Mouse (Mus musculus): Measurements from ENCODE around the gene Tdrd5. TPM values are rescaled to one million over a fixed set of nuclear protein-coding genes. Genes with fewer than 3 reads are reported as not detected.
A peak's percentile ranks its signal among the peaks of the same experiment; 100 is the strongest.

Tdrd5 gene
- total and polyA plus RNA-seq, 3 experiments: 3.4 to 4.1 TPM; not detected in 1

- Histone ChIP-seq H3K79me2 (ENCODE audit: control insufficient read depth, insufficient read depth, low read length, poor library complexity) (no peaks in the 10 kb centered on the region), H3K4me3 (ENCODE audit: control insufficient read depth in 1 of 2, insufficient read depth in 1 of 2, low read depth in 2 of 2, low read length in 2 of 2) (peak overlapping the region; percentile 22 to 49), H3K27ac (ENCODE audit: control insufficient read depth, low read depth, low read length) (peak overlapping the region; percentile 91), H3K9me3 (replicated peaks; ENCODE audit: insufficient read depth, low read length) (no peaks in the 10 kb centered on the region), H3K27me3 (ENCODE audit: control insufficient read depth in 1 of 2, insufficient read depth in 2 of 2, low read length in 2 of 2) (no peaks in the 10 kb centered on the region), H3K4me1 (ENCODE audit: control insufficient read depth in 1 of 2, insufficient read depth in 2 of 2, low read length in 2 of 2) (peaks cover 16 to 26% of the 10 kb centered on the region in 2 experiments), H3K36me3 (ENCODE audit: control insufficient read depth in 1 of 2, insufficient read depth in 2 of 2, low read length in 2 of 2) (peaks cover 0 to 28% of the 10 kb centered on the region in 2 experiments; a peak in 2 of 4 replicates), H3K9ac (ENCODE audit: control insufficient read depth, low read depth, low read length, poor library complexity, severe bottlenecking) (peak overlapping the region; percentile 64)
- peak; percentile 90 for DNase-seq (ENCODE audit: low read depth, low spot score)
- TF ChIP-seq GABPA (IDR thresholded peaks at IDR 0.05; ENCODE audit: low read depth, low read length) (no peak), USF1 (IDR thresholded peaks at IDR 0.05; ENCODE audit: low read depth, low read length) (peak; percentile 97), HCFC1 (IDR thresholded peaks at IDR 0.05; ENCODE audit: low read depth, low read length) (no peak), NELFE (IDR thresholded peaks at IDR 0.05; ENCODE audit: low read depth, low read length) (no peak), TAL1 (IDR thresholded peaks at IDR 0.05; ENCODE audit: low read length) (peak; percentile 50), KAT2A (conservative IDR thresholded peaks at IDR 0.05; ENCODE audit: low read depth, low read length) (no peak), TBP (IDR thresholded peaks at IDR 0.05; ENCODE audit: low read depth, low read length) (0 out of 2 replicates have a peak, but pooled peaks have one; percentile 58), UBTF (IDR thresholded peaks at IDR 0.05; ENCODE audit: borderline replicate concordance, insufficient read depth, low read depth, low read length) (no peak), MYC (IDR thresholded peaks at IDR 0.05; ENCODE audit: low read depth, low read length) (0 out of 2 replicates have a peak, but pooled peaks have one; percentile 50), CHD2 (IDR thresholded peaks at IDR 0.05; ENCODE audit: low read length) (no peak), SIN3A (IDR thresholded peaks at IDR 0.05; ENCODE audit: low read length) (peak; percentile 34), MAZ (IDR thresholded peaks at IDR 0.05; ENCODE audit: low read depth, low read length) (no peak), BHLHE40 (IDR thresholded peaks at IDR 0.05; ENCODE audit: borderline replicate concordance, low read depth, low read length) (peak; percentile 84; the same call in 1 of the 2 replicates), ZKSCAN1 (IDR thresholded peaks at IDR 0.05; ENCODE audit: low read depth, low read length) (no peak), MAFK (IDR thresholded peaks at IDR 0.05; ENCODE audit: borderline replicate concordance, low read depth, low read length) (no peak), RCOR1 (IDR thresholded peaks at IDR 0.05; ENCODE audit: low read depth, low read length) (no peak), CHD1 (IDR thresholded peaks at IDR 0.05; ENCODE audit: low read depth, low read length) (no peak), SMC3 (IDR thresholded peaks at IDR 0.05; ENCODE audit: low read depth, low read length) (no peak), USF2 (IDR thresholded peaks at IDR 0.05; ENCODE audit: borderline replicate concordance in 1 of 2, insufficient read depth in 1 of 2, low read depth in 1 of 2, low read length in 2 of 2) (peak; percentile 75 to 88), POLR2A (IDR thresholded peaks at IDR 0.05; ENCODE audit: control insufficient read depth in 1 of 2, insufficient read depth in 1 of 2, low read depth in 1 of 2, low read length in 2 of 2, poor library complexity in 1 of 2) (peak in 1 of 2 experiments; percentile 70; a peak in 2 of 4 replicates), ZNF384 (IDR thresholded peaks at IDR 0.05; ENCODE audit: low read depth, low read length) (no peak), JUND (IDR thresholded peaks at IDR 0.05; ENCODE audit: low read depth, low read length) (no peak), NRF1 (IDR thresholded peaks at IDR 0.05; ENCODE audit: insufficient read depth, low read depth, low read length, poor library complexity, severe bottlenecking) (no peak), ELF1 (IDR thresholded peaks at IDR 0.05; ENCODE audit: low read depth, low read length) (no peak), MYB (IDR thresholded peaks at IDR 0.05; ENCODE audit: low read depth, low read length) (peak; percentile 94), ETS1 (IDR thresholded peaks at IDR 0.05; ENCODE audit: low read depth, low read length) (peak; percentile 85), TCF12 (IDR thresholded peaks at IDR 0.05; ENCODE audit: low read depth, low read length) (no peak; the same call in 1 of the 2 replicates), EP300 (IDR thresholded peaks at IDR 0.05; ENCODE audit: low read depth in 1 of 2, low read length in 2 of 2) (peak; percentile 79 to 89; a peak in 3 of 4 replicates), CTCF (IDR thresholded peaks at IDR 0.05 in 2 of 3, conservative IDR thresholded peaks at IDR 0.05 in 1 of 3; ENCODE audit: control insufficient read depth in 1 of 3, insufficient read depth in 1 of 3, low read depth in 2 of 3, low read length in 3 of 3, poor library complexity in 1 of 3, severe bottlenecking in 1 of 3) (no peak), E2F4 (IDR thresholded peaks at IDR 0.05; ENCODE audit: borderline replicate concordance, low read depth, low read length) (no peak), POLR2AphosphoS2 (IDR thresholded peaks at IDR 0.05; ENCODE audit: low read length) (no peak), MXI1 (IDR thresholded peaks at IDR 0.05; ENCODE audit: low read depth, low read length) (no peak; the same call in 1 of the 2 replicates), MEF2A (IDR thresholded peaks at IDR 0.05; ENCODE audit: extremely low read depth, insufficient replicate concordance, low read depth, low read length, poor library complexity, severe bottlenecking) (no peak), MAX (IDR thresholded peaks at IDR 0.05; ENCODE audit: low read length) (peak; percentile 74; the same call in 1 of the 2 replicates), RAD21 (IDR thresholded peaks at IDR 0.05; ENCODE audit: low read depth, low read length) (no peak), GATA1 (IDR thresholded peaks at IDR 0.05; ENCODE audit: low read depth, low read length) (peak; percentile 69)
Observed at GRCm38 (mm10) chr1:156288556-156289221, 14.8 kb downstream of the Tdrd5 start.

Measured in MEL (cell line).